Mouse (Mus musculus) MEL (cell line): Measurements from ENCODE around the gene Synrg. TPM values are rescaled to one million over a fixed set of nuclear protein-coding genes. Genes with fewer than 3 reads are reported as not detected.

Experiments used
- DNase-seq: peaks from one replicate; pipeline ENCODE4 v3.0.0; 2011; ENCODE audit warnings: low read depth, low spot score
- H3K27ac ChIP-seq: 2 replicates; pipeline ENCODE4 v1.5.1; 2012; ENCODE audit warnings: low read depth, mild to moderate bottlenecking, control low read depth, low read length, moderate library complexity; ENCODE audit not compliant: control insufficient read depth
- H3K27me3 ChIP-seq, 2 experiments: fragments of 150-350 bp in 1 of 2; sonication (generic) in 1 of 2; 2 replicates each; pipeline ENCODE4 v1.6.1; 2012; ENCODE audit warnings: low read length in 2 of 2, mild to moderate bottlenecking in 2 of 2, improper control_type of control experiment in 1 of 2, moderate library complexity in 1 of 2; ENCODE audit not compliant: insufficient read depth in 2 of 2, control insufficient read depth in 1 of 2
- H3K36me3 ChIP-seq, 2 experiments: 2 replicates each; pipeline ENCODE4 v1.6.1; 2012 to 2014; ENCODE audit warnings: low read length in 2 of 2, improper control_type of control experiment in 1 of 2, inconsistent platforms in 1 of 2, mild to moderate bottlenecking in 1 of 2; ENCODE audit not compliant: insufficient read depth in 2 of 2, control insufficient read depth in 1 of 2
- H3K4me1 ChIP-seq, 2 experiments: fragments of 150-350 bp in 1 of 2; sonication (generic) in 1 of 2; 2 replicates each; pipeline ENCODE4 v1.6.1; 2012; ENCODE audit warnings: low read length in 2 of 2, improper control_type of control experiment in 1 of 2, mild to moderate bottlenecking in 1 of 2; ENCODE audit not compliant: insufficient read depth in 2 of 2, control insufficient read depth in 1 of 2
- H3K4me3 ChIP-seq, 2 experiments: fragments of 150-350 bp in 1 of 2; sonication (generic) in 1 of 2; 2 replicates each; pipeline ENCODE4 v1.5.1; 2012; ENCODE audit warnings: low read depth in 2 of 2, low read length in 2 of 2, mild to moderate bottlenecking in 2 of 2, moderate library complexity in 2 of 2, control low read depth in 1 of 2, improper control_type of control experiment in 1 of 2; ENCODE audit not compliant: control insufficient read depth in 1 of 2, insufficient read depth in 1 of 2
- H3K79me2 ChIP-seq: 2 replicates; pipeline ENCODE4 v1.6.1; 2012; ENCODE audit warnings: mild to moderate bottlenecking, low read length, moderate library complexity; ENCODE audit not compliant: control insufficient read depth, poor library complexity, insufficient read depth
- H3K9ac ChIP-seq: 2 replicates; pipeline ENCODE4 v1.6.1; 2012; ENCODE audit warnings: low read depth, mild to moderate bottlenecking, control low read depth, low read length, moderate library complexity; ENCODE audit not compliant: control insufficient read depth, poor library complexity, severe bottlenecking
- H3K9me3 ChIP-seq: fragments of 150-350 bp; sonication (generic); replicated peaks from 2 replicates; pipeline ENCODE4 v1.6.1; 2012; ENCODE audit warnings: mild to moderate bottlenecking, low read length, improper control_type of control experiment, moderate library complexity; ENCODE audit not compliant: insufficient read depth
- BHLHE40 ChIP-seq: IDR thresholded peaks from 2 replicates; pipeline ENCODE4 v1.6.1; 2012; ENCODE audit warnings: low read depth, mild to moderate bottlenecking, inconsistent platforms, low read length, improper control_type of control experiment, borderline replicate concordance
- CTCF ChIP-seq, 3 experiments: IDR thresholded peaks in 2 of 3; conservative IDR thresholded peaks in 1 of 3; 2 replicates each; pipeline ENCODE4 v1.5.1; 2011 to 2012; ENCODE audit warnings: low read length in 3 of 3, low read depth in 2 of 3, mild to moderate bottlenecking in 2 of 3, improper control_type of control experiment in 1 of 3, inconsistent platforms in 1 of 3, mixed read lengths in 1 of 3, moderate library complexity in 1 of 3; ENCODE audit not compliant: control insufficient read depth in 1 of 3, insufficient read depth in 1 of 3, poor library complexity in 1 of 3, severe bottlenecking in 1 of 3
- EP300 ChIP-seq, 2 experiments: IDR thresholded peaks; 2 replicates each; pipeline ENCODE4 v1.6.1; 2011; ENCODE audit warnings: improper control_type of control experiment in 2 of 2, low read length in 2 of 2, low read depth in 1 of 2, mild to moderate bottlenecking in 1 of 2
- GATA1 ChIP-seq: IDR thresholded peaks from 2 replicates; pipeline ENCODE4 v1.6.1; 2011; ENCODE audit warnings: low read depth, low read length, improper control_type of control experiment
- MAX ChIP-seq: IDR thresholded peaks from 2 replicates; pipeline ENCODE4 v1.6.1; 2011; ENCODE audit warnings: low read length, improper control_type of control experiment
- MXI1 ChIP-seq: IDR thresholded peaks from 2 replicates; pipeline ENCODE4 v1.6.1; 2011; ENCODE audit warnings: mild to moderate bottlenecking, low read depth, low read length, improper control_type of control experiment
- MYC ChIP-seq: IDR thresholded peaks from 2 replicates; pipeline ENCODE4 v1.6.1; 2011; ENCODE audit warnings: low read depth, mild to moderate bottlenecking, low read length, improper control_type of control experiment, moderate library complexity
- POLR2A ChIP-seq, 2 experiments: IDR thresholded peaks; 2 replicates each; pipeline ENCODE4 v1.6.1; 2011 to 2012; ENCODE audit warnings: low read length in 2 of 2, mild to moderate bottlenecking in 2 of 2, control low read depth in 1 of 2, improper control_type of control experiment in 1 of 2, low read depth in 1 of 2, moderate library complexity in 1 of 2; ENCODE audit not compliant: control insufficient read depth in 1 of 2, insufficient read depth in 1 of 2, poor library complexity in 1 of 2
- RAD21 ChIP-seq: IDR thresholded peaks from 2 replicates; pipeline ENCODE4 v1.6.1; 2011; ENCODE audit warnings: mild to moderate bottlenecking, low read depth, low read length, improper control_type of control experiment
- RCOR1 ChIP-seq: IDR thresholded peaks from 2 replicates; pipeline ENCODE4 v1.6.1; 2012; ENCODE audit warnings: low read depth, mild to moderate bottlenecking, inconsistent platforms, low read length, improper control_type of control experiment
- SMC3 ChIP-seq: IDR thresholded peaks from 2 replicates; pipeline ENCODE4 v1.6.1; 2011; ENCODE audit warnings: low read depth, low read length, improper control_type of control experiment
- TCF12 ChIP-seq: IDR thresholded peaks from 2 replicates; pipeline ENCODE4 v1.6.1; 2014; ENCODE audit warnings: low read depth, mild to moderate bottlenecking, inconsistent platforms, low read length, improper control_type of control experiment, moderate library complexity
- ZNF384 ChIP-seq: IDR thresholded peaks from 2 replicates; pipeline ENCODE4 v1.6.1; 2012; ENCODE audit warnings: low read depth, mild to moderate bottlenecking, inconsistent platforms, low read length, improper control_type of control experiment
- polyA plus RNA-seq, 2 experiments: library from polyadenylated mRNA; stranded (reverse) in 1 of 2; unstranded in 1 of 2; fragments of >175 nt in 1 of 2; fragments of >200 nt in 1 of 2; gene quantifications; 2 replicates each; pipeline versions ENCODE4 v1.2.1 to v1.2.4; 2012; ENCODE audit warnings: low replicate concordance in 2 of 2, low read depth in 1 of 2; ENCODE audit not compliant: insufficient read length in 2 of 2, insufficient read depth in 1 of 2, missing spikeins in 1 of 2
- total RNA-seq: library from RNA; depleted of rRNA; stranded (reverse); fragments of 300-350 nt; gene quantifications from 2 replicates; pipeline ENCODE4 v1.2.3, GENCODE M21; 2012

The Synrg gene
- total and polyA plus RNA-seq, 3 experiments: 24.7 to 75.3 (median 26.4) TPM

GRCm38 (mm10) chr11:84062805-84063204 is 98.6 kb downstream of the Synrg start:
- H3K27me3 ChIP-seq: no peaks in the 10 kb centered on the region
- no peak for TF ChIP-seq RAD21
- no peak for TF ChIP-seq MYC
- TF ChIP-seq SMC3: no peak
- TF ChIP-seq, all 39 proteins: peak for 0
- H3K9ac ChIP-seq: no peak overlapping the region
- no peaks in the 10 kb centered on the region for H3K9me3 ChIP-seq
- no peak for DNase-seq
- no peaks in the 10 kb centered on the region for H3K79me2 ChIP-seq
- H3K27ac ChIP-seq: no peak overlapping the region
- no peak overlapping the region for H3K4me3 ChIP-seq
- peaks cover 0 to 4% of the 10 kb centered on the region in 2 experiments; a peak in 2 of 4 replicates for H3K36me3 ChIP-seq
- H3K4me1 ChIP-seq: peaks cover 0 to 6% of the 10 kb centered on the region in 2 experiments; a peak in 1 of 4 replicates

GRCm38 (mm10) chr11:84063631-84064209 is 99.5 kb downstream of the Synrg start:
- H3K79me2 ChIP-seq: peaks cover 1% of the 10 kb centered on the region; the same call in 1 of the 2 replicates
- H3K4me3 ChIP-seq: no peak overlapping the region
- DNase-seq: no peak
- H3K27ac ChIP-seq: no peak overlapping the region
- no peak overlapping the region for H3K9ac ChIP-seq
- TF ChIP-seq EP300 (IDR thresholded peaks at IDR 0.05; ENCODE audit: low read depth in 1 of 2, low read length in 2 of 2): no peak
- no peak for TF ChIP-seq RAD21
- TF ChIP-seq POLR2A (IDR thresholded peaks at IDR 0.05; ENCODE audit: control insufficient read depth in 1 of 2, insufficient read depth in 1 of 2, low read depth in 1 of 2, low read length in 2 of 2, poor library complexity in 1 of 2): no peak
- TF ChIP-seq MAX: no peak
- peaks cover 0 to 8% of the 10 kb centered on the region in 2 experiments; a peak in 1 of 4 replicates for H3K4me1 ChIP-seq
- no peaks in the 10 kb centered on the region for H3K27me3 ChIP-seq
- H3K9me3 ChIP-seq: no peaks in the 10 kb centered on the region
- peaks cover 0 to 4% of the 10 kb centered on the region in 2 experiments; a peak in 2 of 4 replicates for H3K36me3 ChIP-seq

GRCm38 (mm10) chr11:84066071-84066481 is 101.8 kb downstream of the Synrg start:
- Histone ChIP-seq H3K79me2 (peaks cover 1% of the 10 kb centered on the region; the same call in 1 of the 2 replicates), H3K4me3 (no peak overlapping the region), H3K4me1 (peaks cover 2 to 17% of the 10 kb centered on the region in 2 experiments; a peak in 3 of 4 replicates), H3K27ac (no peak overlapping the region), H3K27me3 (no peaks in the 10 kb centered on the region), H3K9ac (no peak overlapping the region), H3K9me3 (no peaks in the 10 kb centered on the region), H3K36me3 (peaks cover 0 to 9% of the 10 kb centered on the region in 2 experiments; a peak in 2 of 4 replicates)
- DNase-seq: peak; percentile 23
- TF ChIP-seq BHLHE40 (no peak), POLR2A (IDR thresholded peaks at IDR 0.05; ENCODE audit: control insufficient read depth in 1 of 2, insufficient read depth in 1 of 2, low read depth in 1 of 2, low read length in 2 of 2, poor library complexity in 1 of 2) (no peak), ZNF384 (no peak), GATA1 (no peak), TCF12 (no peak), RCOR1 (no peak), CTCF (IDR thresholded peaks at IDR 0.05 in 2 of 3, conservative IDR thresholded peaks at IDR 0.05 in 1 of 3; ENCODE audit: control insufficient read depth in 1 of 3, insufficient read depth in 1 of 3, low read depth in 2 of 3, low read length in 3 of 3, poor library complexity in 1 of 3, severe bottlenecking in 1 of 3) (peak in 1 of 3 experiments; percentile 3; a peak in 1 of 6 replicates), MXI1 (no peak)
